ENCODE assay signal across 17 mouse cellular contexts in genomic region chr14:55086009-55086514, GRCm38 (mm10). TPM values are rescaled to one million over a fixed set of nuclear protein-coding genes. Genes with fewer than 3 reads are reported as not detected.
A peak's percentile ranks its signal among the peaks of the same experiment; 100 is the strongest.
DNase-seq lines count a peak whose midpoint lies in the region; ATAC-seq and TF ChIP-seq lines count a peak whose summit lies in the region.
"Had no signal": no experiment of that assay in that cellular context is flagged by ENCODE, and none has a peak within 500 bp of the region (broad histone marks: within the 10 kb centered on the region; RNA-seq: fewer than 3 reads in every experiment).

No protein-coding gene starts in this region.

- 79% methylated on average over 6 of the region's 6 CpGs for WGBS in cerebellum, adult 2 months
- WGBS in liver, adult 2 months = 77% methylated on average over 6 of the region's 6 CpGs
- 81% methylated on average over 6 of the region's 6 CpGs for WGBS in liver, postnatal 0 days (ENCODE audit: insufficient replicate concordance)
- 79% methylated on average over 6 of the region's 6 CpGs for WGBS in hindbrain, embryonic 11.5 days
- 90% methylated on average over 6 of the region's 6 CpGs for WGBS in midbrain, postnatal 0 days

- no peaks in the 10 kb centered on the region for H3K9me3 ChIP-seq in liver, postnatal 0 days (ENCODE audit: low read length)
- H3K9me3 ChIP-seq in hindbrain, embryonic 11.5 days (ENCODE audit: control insufficient read depth, low read length) = no peaks in the 10 kb centered on the region
- no peaks in the 10 kb centered on the region for H3K9me3 ChIP-seq in midbrain, postnatal 0 days (ENCODE audit: low read length)
- H3K9me3 ChIP-seq: limb, embryonic 15.5 days had no signal

- H3K27me3 ChIP-seq in cerebellum, adult 2 months (ENCODE audit: control insufficient read depth, insufficient read depth, low read length) = no peaks in the 10 kb centered on the region
- no peaks in the 10 kb centered on the region for H3K27me3 ChIP-seq in liver, adult 2 months (ENCODE audit: control insufficient read depth, insufficient read depth, low read length)
- H3K27me3 ChIP-seq in liver, postnatal 0 days (ENCODE audit: insufficient read depth, low read length) = no peaks in the 10 kb centered on the region
- no peaks in the 10 kb centered on the region for H3K27me3 ChIP-seq in hindbrain, embryonic 11.5 days (ENCODE audit: control insufficient read depth, insufficient read depth, low read length)
- no peaks in the 10 kb centered on the region for H3K27me3 ChIP-seq in midbrain, postnatal 0 days (ENCODE audit: insufficient read depth, low read length)
- H3K27me3 ChIP-seq: CH12.LX; limb, embryonic 15.5 days had no signal

- no peak for ATAC-seq in liver, postnatal 0 days
- ATAC-seq in hindbrain, embryonic 11.5 days (ENCODE audit: low FRiP score) = no peak
- ATAC-seq in midbrain, postnatal 0 days (ENCODE audit: low FRiP score) = no peak
- ATAC-seq: intestine, postnatal 0 days had no signal

- H3K4me3 ChIP-seq in cerebellum, adult 2 months (replicated peaks; ENCODE audit: insufficient read depth, low read depth, low read length) = no peak overlapping the region
- no peak overlapping the region for H3K4me3 ChIP-seq in liver, adult 2 months (ENCODE audit: insufficient read depth, low read depth, low read length)
- H3K4me3 ChIP-seq in liver, postnatal 0 days (ENCODE audit: low read depth, low read length) = no peak overlapping the region
- H3K4me3 ChIP-seq in hindbrain, embryonic 11.5 days (ENCODE audit: low read depth, low read length) = no peak overlapping the region
- no peak overlapping the region for H3K4me3 ChIP-seq in midbrain, postnatal 0 days (ENCODE audit: low read depth, low read length)
- H3K4me3 ChIP-seq: gastrocnemius, adult 2 months; left cerebral cortex, adult 2 months; limb, embryonic 15.5 days had no signal

- peaks cover 25% of the 10 kb centered on the region for H3K4me1 ChIP-seq in cerebellum, adult 2 months (ENCODE audit: control insufficient read depth, insufficient read depth, low read length)
- peaks cover 22% of the 10 kb centered on the region for H3K4me1 ChIP-seq in liver, adult 2 months (ENCODE audit: control insufficient read depth, insufficient read depth, low read length)
- peaks cover 14% of the 10 kb centered on the region for H3K4me1 ChIP-seq in liver, postnatal 0 days (ENCODE audit: insufficient read depth)
- peaks cover 11% of the 10 kb centered on the region for H3K4me1 ChIP-seq in hindbrain, embryonic 11.5 days (replicated peaks; ENCODE audit: control insufficient read depth, insufficient read depth, low read length)
- peaks cover 15% of the 10 kb centered on the region; the same call in 1 of the 2 replicates for H3K4me1 ChIP-seq in midbrain, postnatal 0 days (ENCODE audit: insufficient read depth, low read length)

- no peak for TF ChIP-seq CTCF in cerebellum, adult 2 months (IDR thresholded peaks at IDR 0.05; ENCODE audit: borderline replicate concordance, insufficient read depth, low read depth, low read length)
- TF ChIP-seq CTCF in liver, adult 2 months (IDR thresholded peaks at IDR 0.05; ENCODE audit: low read depth, low read length) = no peak
- no peak for TF ChIP-seq CTCF in liver, postnatal 0 days (IDR thresholded peaks at IDR 0.05; ENCODE audit: low read depth)
- no peak for TF ChIP-seq CTCF in midbrain, postnatal 0 days (IDR thresholded peaks at IDR 0.05)

- 0 out of 2 replicates have a peak overlapping the region, but pooled peaks have one; percentile 3 for H3K27ac ChIP-seq in cerebellum, adult 2 months (ENCODE audit: insufficient read depth, low read length)
- H3K27ac ChIP-seq in liver, adult 2 months (replicated peaks; ENCODE audit: insufficient read depth, low read depth, low read length) = peak overlapping the region; percentile 52
- H3K27ac ChIP-seq in liver, postnatal 0 days (ENCODE audit: low read depth) = no peak overlapping the region
- peak overlapping the region; percentile 67; the same call in 1 of the 2 replicates for H3K27ac ChIP-seq in hindbrain, embryonic 11.5 days (ENCODE audit: low read depth, low read length)
- peak overlapping the region; percentile 9 for H3K27ac ChIP-seq in midbrain, postnatal 0 days (ENCODE audit: low read depth, low read length)
- H3K27ac ChIP-seq: gastrocnemius, adult 2 months; left cerebral cortex, adult 2 months; limb, embryonic 15.5 days had no signal

- H3K9ac ChIP-seq in liver, adult 2 months (ENCODE audit: low read depth, low read length) = no peak overlapping the region
- H3K9ac ChIP-seq in liver, postnatal 0 days (replicated peaks) = no peak overlapping the region
- H3K9ac ChIP-seq in hindbrain, embryonic 11.5 days (ENCODE audit: low read depth, low read length) = no peak overlapping the region
- H3K9ac ChIP-seq in midbrain, postnatal 0 days (replicated peaks; ENCODE audit: low read length, poor library complexity, severe bottlenecking) = no peak overlapping the region
- H3K9ac ChIP-seq: limb, embryonic 15.5 days had no signal

- TF ChIP-seq EP300 in liver, postnatal 0 days (IDR thresholded peaks at IDR 0.05; ENCODE audit: low read depth) = no peak

- no peak overlapping the region for H3K4me2 ChIP-seq in liver, postnatal 0 days (ENCODE audit: low read depth, low read length)
- no peak overlapping the region for H3K4me2 ChIP-seq in hindbrain, embryonic 11.5 days (replicated peaks; ENCODE audit: low read depth, low read length)
- no peak overlapping the region for H3K4me2 ChIP-seq in midbrain, postnatal 0 days (ENCODE audit: low read depth, low read length, poor library complexity, severe bottlenecking)
- H3K4me2 ChIP-seq: limb, embryonic 15.5 days had no signal

- no peaks in the 10 kb centered on the region for H3K36me3 ChIP-seq in liver, adult 2 months (ENCODE audit: control insufficient read depth, insufficient read depth, low read length)
- no peaks in the 10 kb centered on the region for H3K36me3 ChIP-seq in liver, postnatal 0 days (replicated peaks; ENCODE audit: insufficient read depth, low read length)
- no peaks in the 10 kb centered on the region for H3K36me3 ChIP-seq in hindbrain, embryonic 11.5 days (ENCODE audit: control insufficient read depth, insufficient read depth, low read length)
- H3K36me3 ChIP-seq in midbrain, postnatal 0 days (ENCODE audit: insufficient read depth, low read length) = no peaks in the 10 kb centered on the region
- H3K36me3 ChIP-seq: limb, embryonic 15.5 days had no signal

- no peak for TF ChIP-seq POLR2A in cerebellum, adult 2 months (IDR thresholded peaks at IDR 0.05; ENCODE audit: borderline replicate concordance, insufficient read depth, low read length)
- TF ChIP-seq POLR2A in liver, adult 2 months (IDR thresholded peaks at IDR 0.05; ENCODE audit: extremely low read depth, insufficient read depth, low read length) = no peak

- H3K79me2 ChIP-seq in liver, adult 2 months (ENCODE audit: control insufficient read depth, insufficient read depth, low read length) = peaks cover 10% of the 10 kb centered on the region; the same call in 1 of the 2 replicates

- no peak for DNase-seq in cerebellum, adult 2 months
- DNase-seq in cerebellum, adult 9-10 months = no peak
- no peak for DNase-seq in liver, adult 2 months (ENCODE audit: extremely low read depth, low read depth, low spot score)
- DNase-seq in liver, postnatal 0 days = no peak
- no peak for DNase-seq in hindbrain, embryonic 11.5 days (ENCODE audit: low spot score)
- DNase-seq in midbrain, postnatal 0 days (ENCODE audit: low spot score) = no peak
- no peak for DNase-seq in embryo, embryonic 10 days (ENCODE audit: low spot score)
- no peak for DNase-seq in heart, adult 9 months (ENCODE audit: low spot score in 2 of 2)
- DNase-seq: adrenal gland, postnatal 25 days; cerebellum, postnatal 25 days; heart, postnatal 14 days; thymus, postnatal 14 days had no signal

RNA-seq across cellular contexts. Expression of gene Zfhx2, which starts 6.1 kb away (rescaled TPM):
- polyA plus RNA-seq in cerebellum, adult 2 months (2012; rRNA removed) = 10.7 and 11.0 TPM in 2 replicates
- 1.5 and 1.7 TPM in 2 replicates for total RNA-seq in liver, adult 2 months (2014; rRNA removed)
- polyA plus RNA-seq in liver, adult 2 months (2012; rRNA removed) = 1.4 and 1.7 TPM in 2 replicates
- polyA plus RNA-seq in liver, postnatal 0 days (2015; fragmentation: Nextera tagmentation; extraction: Ambion mirVana) = 0.78 and 1.0 TPM in 2 replicates
- 16.1 and 20.8 TPM in 2 replicates for polyA plus RNA-seq in hindbrain, embryonic 11.5 days (2014; fragmentation: Nextera tagmentation; extraction: Ambion mirVana)
- total RNA-seq in midbrain, postnatal 0 days (2014; rRNA removed) = 16.4 and 18.6 TPM in 2 replicates
- 11.2 and 14.2 TPM in 2 replicates for polyA plus RNA-seq in midbrain, postnatal 0 days (2015; fragmentation: Nextera tagmentation; extraction: Ambion mirVana)

RNA-seq across cellular contexts. Expression of gene Thtpa, which starts 8.5 kb away (rescaled TPM):
- 12.8 and 13.8 TPM in 2 replicates for polyA plus RNA-seq in cerebellum, adult 2 months (2012; rRNA removed)
- total RNA-seq in liver, adult 2 months (2014; rRNA removed) = 14.6 and 15.4 TPM in 2 replicates
- 8.7 and 10.9 TPM in 2 replicates for polyA plus RNA-seq in liver, adult 2 months (2012; rRNA removed)
- 5.9 and 7.0 TPM in 2 replicates for polyA plus RNA-seq in liver, postnatal 0 days (2015; fragmentation: Nextera tagmentation; extraction: Ambion mirVana)
- 18.2 and 20.9 TPM in 2 replicates for polyA plus RNA-seq in hindbrain, embryonic 11.5 days (2014; fragmentation: Nextera tagmentation; extraction: Ambion mirVana)
- total RNA-seq in midbrain, postnatal 0 days (2014; rRNA removed) = 38.0 and 42.1 TPM in 2 replicates
- 32.5 and 35.2 TPM in 2 replicates for polyA plus RNA-seq in midbrain, postnatal 0 days (2015; fragmentation: Nextera tagmentation; extraction: Ambion mirVana)

RNA-seq across cellular contexts. Expression of gene Ap1g2, which starts 20.3 kb away (rescaled TPM):
- 18.6 and 19.1 TPM in 2 replicates for polyA plus RNA-seq in cerebellum, adult 2 months (2012; rRNA removed)
- total RNA-seq in liver, adult 2 months (2014; rRNA removed) = 4.9 and 5.4 TPM in 2 replicates
- 8.7 and 15.6 TPM in 2 replicates for polyA plus RNA-seq in liver, adult 2 months (2012; rRNA removed)
- 7.8 and 9.6 TPM in 2 replicates for polyA plus RNA-seq in liver, postnatal 0 days (2015; fragmentation: Nextera tagmentation; extraction: Ambion mirVana)
- polyA plus RNA-seq in hindbrain, embryonic 11.5 days (2014; fragmentation: Nextera tagmentation; extraction: Ambion mirVana) = 9.0 and 9.4 TPM in 2 replicates
- total RNA-seq in midbrain, postnatal 0 days (2014; rRNA removed) = 8.2 and 11.6 TPM in 2 replicates
- 6.6 and 8.9 TPM in 2 replicates for polyA plus RNA-seq in midbrain, postnatal 0 days (2015; fragmentation: Nextera tagmentation; extraction: Ambion mirVana)

RNA-seq across cellular contexts. Expression of gene Jph4, which starts 30.7 kb away (rescaled TPM):
- 204 and 227 TPM in 2 replicates for polyA plus RNA-seq in cerebellum, adult 2 months (2012; rRNA removed)
- total RNA-seq in liver, adult 2 months (2014; rRNA removed) = not detected in 2 replicates
- polyA plus RNA-seq in liver, adult 2 months (2012; rRNA removed) = not detected in 2 replicates
- not detected in 2 replicates for polyA plus RNA-seq in liver, postnatal 0 days (2015; fragmentation: Nextera tagmentation; extraction: Ambion mirVana)
- polyA plus RNA-seq in hindbrain, embryonic 11.5 days (2014; fragmentation: Nextera tagmentation; extraction: Ambion mirVana) = 2.8 and 3.3 TPM in 2 replicates
- 158 and 182 TPM in 2 replicates for total RNA-seq in midbrain, postnatal 0 days (2014; rRNA removed)
- 41.7 and 45.1 TPM in 2 replicates for polyA plus RNA-seq in midbrain, postnatal 0 days (2015; fragmentation: Nextera tagmentation; extraction: Ambion mirVana)
- total RNA-seq: CH12.LX had no signal
